Comparison of ENCODE assay signal across 20 mouse cellular contexts in the genomic region with DNA sequence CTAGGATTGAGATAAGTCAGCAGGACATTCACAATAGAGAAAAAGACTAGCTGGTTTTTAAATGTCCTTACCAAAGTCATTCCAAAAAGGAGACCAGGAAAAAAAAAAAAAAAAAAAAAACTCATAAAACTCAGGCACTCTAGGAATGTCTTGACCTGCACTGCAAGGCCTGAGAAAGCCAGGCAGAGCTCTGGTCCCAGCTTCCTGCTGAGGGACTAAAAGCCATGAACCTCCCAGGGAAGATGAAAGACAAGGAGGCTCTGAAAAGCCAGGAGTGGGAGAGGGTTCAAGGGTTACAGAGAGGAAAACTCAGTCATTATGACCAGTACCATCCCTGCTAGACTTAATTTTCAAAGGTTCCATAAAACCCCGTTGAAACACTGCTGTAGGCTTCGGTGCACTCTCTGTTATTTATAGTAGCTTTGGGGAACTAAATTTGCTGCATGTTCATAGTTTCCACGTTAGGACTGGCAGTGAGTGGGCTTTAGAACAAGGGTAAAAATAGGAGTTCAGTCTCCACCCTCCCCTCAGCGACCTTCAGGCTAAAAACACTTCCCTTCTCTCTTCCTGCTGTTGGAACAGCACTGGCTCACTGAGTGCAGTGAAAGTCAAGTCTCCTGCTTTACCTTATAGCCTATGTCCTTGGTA. TPM values are rescaled to one million over a fixed set of nuclear protein-coding genes. Genes with fewer than 3 reads are reported as not detected.
DNase-seq lines count a peak whose midpoint lies in the region; ATAC-seq and TF ChIP-seq lines count a peak whose summit lies in the region.
"Had no signal": no experiment of that assay in that cellular context is flagged by ENCODE, and none has a peak within 500 bp of the region (broad histone marks: within the 10 kb centered on the region; RNA-seq: fewer than 3 reads in every experiment).

No protein-coding gene starts in this region.

- DNase-seq in embryo, embryonic 10 days (ENCODE audit: low spot score), result peak; percentile 60
- DNase-seq in embryo, embryonic 9.5 days (ENCODE audit: extremely low spot score), result no peak
- DNase-seq in heart, adult 8-10 months (ENCODE audit: low spot score), result no peak
- DNase-seq in limb, embryonic 11.5 days (ENCODE audit: low spot score), result peak; percentile 56
- no peak for DNase-seq in liver, embryonic 11.5 days (ENCODE audit: low spot score)
- no peak for DNase-seq in urinary bladder, postnatal 4 days (ENCODE audit: low spot score in 2 of 2)
- DNase-seq: cerebellum, adult 9-11 months; gastrocnemius, postnatal 25 days; left cerebral cortex, postnatal 4 days; lung, adult 2 months; retina, postnatal 1 day; thymus, postnatal 36 days had no signal

- H3K27ac ChIP-seq in heart, embryonic 15.5 days, result peak overlapping the region; percentile 52
- peak overlapping the region; percentile 46 for H3K27ac ChIP-seq in bone marrow macrophage, adult 2 months (ENCODE audit: insufficient read depth, low read depth, low read length)
- 0 out of 2 replicates have a peak overlapping the region, but pooled peaks have one; percentile 1 for H3K27ac ChIP-seq in limb, embryonic 11.5 days (replicated peaks; ENCODE audit: low read depth, low read length)
- H3K27ac ChIP-seq in liver, embryonic 11.5 days (ENCODE audit: low read depth, low read length), result no peak overlapping the region
- H3K27ac ChIP-seq: hindbrain, embryonic 13.5 days; neural tube, embryonic 13.5 days had no signal

- no peak for TF ChIP-seq POLR2A in bone marrow macrophage, adult 2 months (IDR thresholded peaks at IDR 0.05; ENCODE audit: borderline replicate concordance, low read depth, low read length)

- no peak overlapping the region for H3K9ac ChIP-seq in heart, embryonic 15.5 days
- H3K9ac ChIP-seq in limb, embryonic 11.5 days (ENCODE audit: low read length), result no peak overlapping the region
- H3K9ac ChIP-seq in liver, embryonic 11.5 days (ENCODE audit: low read depth, low read length), result no peak overlapping the region
- H3K9ac ChIP-seq: hindbrain, embryonic 13.5 days; neural tube, embryonic 13.5 days had no signal

- 14% methylated on average over 4 of the region's 4 CpGs for WGBS in heart, embryonic 15.5 days
- 9% methylated on average over 4 of the region's 4 CpGs for WGBS in limb, embryonic 11.5 days
- 23% methylated on average over 4 of the region's 4 CpGs for WGBS in liver, embryonic 11.5 days

- no peak for TF ChIP-seq CTCF in bone marrow macrophage, adult 2 months (IDR thresholded peaks at IDR 0.05; ENCODE audit: low read depth, low read length)

- H3K27me3 ChIP-seq in heart, embryonic 15.5 days, result no peaks in the 10 kb centered on the region
- no peaks in the 10 kb centered on the region for H3K27me3 ChIP-seq in limb, embryonic 11.5 days (ENCODE audit: control insufficient read depth, insufficient read depth, low read length)
- no peaks in the 10 kb centered on the region for H3K27me3 ChIP-seq in liver, embryonic 11.5 days (replicated peaks; ENCODE audit: control insufficient read depth, insufficient read depth, low read length)
- H3K27me3 ChIP-seq: neural tube, embryonic 13.5 days; Patski had no signal

- H3K9me3 ChIP-seq in heart, embryonic 15.5 days (replicated peaks), result no peaks in the 10 kb centered on the region
- H3K9me3 ChIP-seq in limb, embryonic 11.5 days (ENCODE audit: control insufficient read depth, low read length), result no peaks in the 10 kb centered on the region
- H3K9me3 ChIP-seq in liver, embryonic 11.5 days (ENCODE audit: control insufficient read depth, low read length), result no peaks in the 10 kb centered on the region
- H3K9me3 ChIP-seq: hindbrain, embryonic 13.5 days; neural tube, embryonic 13.5 days had no signal

- H3K4me2 ChIP-seq in heart, embryonic 15.5 days, result no peak overlapping the region
- H3K4me2 ChIP-seq in limb, embryonic 11.5 days (ENCODE audit: low read depth, severe bottlenecking), result no peak overlapping the region
- H3K4me2 ChIP-seq in liver, embryonic 11.5 days, result no peak overlapping the region
- H3K4me2 ChIP-seq: hindbrain, embryonic 13.5 days; neural tube, embryonic 13.5 days had no signal

- H3K4me1 ChIP-seq in heart, embryonic 15.5 days (replicated peaks), result peaks cover 6% of the 10 kb centered on the region; the same call in 1 of the 2 replicates
- H3K4me1 ChIP-seq in bone marrow macrophage, adult 2 months (ENCODE audit: control insufficient read depth, insufficient read depth, low read length), result peaks cover 18% of the 10 kb centered on the region
- H3K4me1 ChIP-seq in limb, embryonic 11.5 days (ENCODE audit: control insufficient read depth, insufficient read depth, low read length), result peaks cover 37% of the 10 kb centered on the region
- H3K4me1 ChIP-seq in liver, embryonic 11.5 days (replicated peaks; ENCODE audit: control insufficient read depth, insufficient read depth, low read length), result no peaks in the 10 kb centered on the region

- ATAC-seq in heart, embryonic 15.5 days (replicated peaks; ENCODE audit: insufficient number of reproducible peaks, insufficient read depth, low FRiP score, low read depth), result no peak
- 0 out of 2 replicates have a peak, but pooled peaks have one; percentile 31 for ATAC-seq in limb, embryonic 11.5 days (ENCODE audit: insufficient number of reproducible peaks, low FRiP score, low TSS enrichment, low read depth)
- ATAC-seq in liver, embryonic 11.5 days (replicated peaks; ENCODE audit: low FRiP score), result no peak
- ATAC-seq: forebrain, embryonic 14.5 days; intestine, postnatal 0 days; Patski had no signal

- no peaks in the 10 kb centered on the region for H3K36me3 ChIP-seq in heart, embryonic 15.5 days
- H3K36me3 ChIP-seq in limb, embryonic 11.5 days (ENCODE audit: control insufficient read depth, insufficient read depth, low read length), result no peaks in the 10 kb centered on the region
- H3K36me3 ChIP-seq in liver, embryonic 11.5 days (ENCODE audit: control insufficient read depth, insufficient read depth, low read length), result no peaks in the 10 kb centered on the region
- H3K36me3 ChIP-seq: hindbrain, embryonic 13.5 days; neural tube, embryonic 13.5 days had no signal

- no peak overlapping the region for H3K4me3 ChIP-seq in heart, embryonic 15.5 days
- H3K4me3 ChIP-seq in bone marrow macrophage, adult 2 months (ENCODE audit: insufficient read depth, low read length), result no peak overlapping the region
- H3K4me3 ChIP-seq in limb, embryonic 11.5 days (ENCODE audit: low read depth, low read length), result no peak overlapping the region
- no peak overlapping the region for H3K4me3 ChIP-seq in liver, embryonic 11.5 days (ENCODE audit: low read depth, low read length)
- H3K4me3 ChIP-seq: hindbrain, embryonic 13.5 days; neural tube, embryonic 13.5 days had no signal

RNA-seq across cellular contexts. Expression of gene Cpvl, which starts 30.0 kb away (rescaled TPM):
- polyA plus RNA-seq in heart, embryonic 15.5 days (2015; fragmentation: Nextera tagmentation; extraction: Ambion mirVana), result 0.13 TPM in 1 of 2 replicates, not detected in the other
- not detected for total RNA-seq in heart, adult 8-10 months (2022)
- not detected in 2 replicates for polyA plus RNA-seq in bone marrow macrophage, adult 2 months (2012; ENCODE audit: insufficient read depth, insufficient read length, missing spikeins)
- 0.25 and 0.28 TPM in 2 replicates for polyA plus RNA-seq in limb, embryonic 11.5 days (2014; fragmentation: Nextera tagmentation; extraction: Ambion mirVana)
- polyA plus RNA-seq in liver, embryonic 11.5 days (2014; fragmentation: Nextera tagmentation; extraction: Ambion mirVana), result not detected in 2 replicates
- total RNA-seq: gastrocnemius, postnatal 25 days; left cerebral cortex, postnatal 4 days had no signal
- polyA plus RNA-seq: embryonic facial prominence, embryonic 14.5 days; forebrain, embryonic 14.5 days; hindbrain, embryonic 13.5 days; lung, adult 2 months; neural tube, embryonic 13.5 days had no signal

Comparison
In these comparisons a context has a peak if more than half of its experiments do, and no peak if none do; other contexts are left out.
1. DNase-seq: peak in embryo, embryonic 10 days (single experiment) and limb, embryonic 11.5 days (single experiment); none in embryo, embryonic 9.5 days (single experiment), heart, adult 8-10 months (single experiment), liver, embryonic 11.5 days (single experiment) and urinary bladder, postnatal 4 days (0 of 2).